ENCODE assay signal across 9 mouse cellular contexts in the genomic region with DNA sequence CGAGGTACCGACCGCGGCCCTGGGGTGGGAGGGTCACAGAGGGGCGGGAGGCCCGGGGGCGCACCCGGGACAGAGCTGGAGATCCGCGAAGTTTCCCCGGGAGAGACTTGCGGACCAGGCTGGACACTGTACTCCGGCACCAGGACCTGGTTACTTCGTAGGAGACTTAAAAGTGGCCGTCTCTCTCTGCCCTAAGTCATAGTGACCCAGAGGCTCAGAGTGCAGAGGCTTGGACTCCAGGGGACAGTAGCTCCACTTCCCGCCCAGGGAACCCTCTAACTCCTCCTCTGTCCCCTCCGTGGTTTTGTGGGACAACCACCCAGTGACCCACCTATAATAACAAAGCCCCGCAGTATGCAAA. TPM values are rescaled to one million over a fixed set of nuclear protein-coding genes. Genes with fewer than 3 reads are reported as not detected.
DNase-seq lines count a peak whose midpoint lies in the region; ATAC-seq lines count a peak whose summit lies in the region.
"Had no signal": no experiment of that assay in that cellular context is flagged by ENCODE, and none has a peak within 500 bp of the region (broad histone marks: within the 10 kb centered on the region; RNA-seq: fewer than 3 reads in every experiment).

No protein-coding gene starts in this region.

- peak; percentile 37; the same call in 1 of the 2 replicates for ATAC-seq in heart, embryonic 13.5 days (ENCODE audit: extremely low read depth, insufficient number of reproducible peaks, low FRiP score, low TSS enrichment)
- peak; percentile 64 for ATAC-seq in liver, embryonic 13.5 days (ENCODE audit: low read depth)
- peak; percentile 83 for ATAC-seq in stomach, embryonic 14.5 days (ENCODE audit: insufficient number of reproducible peaks, insufficient read depth, low FRiP score, low read depth)

- no peak overlapping the region for H3K27ac ChIP-seq in heart, embryonic 13.5 days (replicated peaks)
- H3K27ac ChIP-seq in liver, embryonic 13.5 days: no peak overlapping the region
- no peak overlapping the region for H3K27ac ChIP-seq in stomach, embryonic 14.5 days (ENCODE audit: low read length)

- no peaks in the 10 kb centered on the region for H3K27me3 ChIP-seq in heart, embryonic 13.5 days (replicated peaks)
- H3K27me3 ChIP-seq in liver, embryonic 13.5 days: no peaks in the 10 kb centered on the region
- no peaks in the 10 kb centered on the region for H3K27me3 ChIP-seq in stomach, embryonic 14.5 days (ENCODE audit: control insufficient read depth, insufficient read depth, low read length)

- H3K9ac ChIP-seq in heart, embryonic 13.5 days: peak overlapping the region; percentile 80
- peak overlapping the region; percentile 54 for H3K9ac ChIP-seq in liver, embryonic 13.5 days
- peak overlapping the region; percentile 55 for H3K9ac ChIP-seq in stomach, embryonic 14.5 days (replicated peaks; ENCODE audit: low read depth, low read length)

- no peaks in the 10 kb centered on the region for H3K36me3 ChIP-seq in heart, embryonic 13.5 days
- no peaks in the 10 kb centered on the region for H3K36me3 ChIP-seq in liver, embryonic 13.5 days
- H3K36me3 ChIP-seq in stomach, embryonic 14.5 days (ENCODE audit: control insufficient read depth, insufficient read depth, low read length): no peaks in the 10 kb centered on the region

- peak; percentile 5 for DNase-seq in gastrocnemius, postnatal 14 days
- DNase-seq in gastrocnemius, adult 18-20 months (ENCODE audit: low spot score): no peak
- peak; percentile 10 for DNase-seq in NIH3T3 (ENCODE audit: low read depth)
- no peak for DNase-seq in liver, embryonic 13.5 days
- DNase-seq in layer of hippocampus, adult 9-10 months (ENCODE audit: low spot score): no peak
- no peak for DNase-seq in adrenal gland, postnatal 14 days

- peak overlapping the region; percentile 89 for H3K4me2 ChIP-seq in heart, embryonic 13.5 days
- H3K4me2 ChIP-seq in liver, embryonic 13.5 days: peak overlapping the region; percentile 62
- H3K4me2 ChIP-seq in stomach, embryonic 14.5 days (replicated peaks; ENCODE audit: low read depth, low read length): peak overlapping the region; percentile 67

- under 1% methylated on average over 18 of the region's 18 CpGs for WGBS in heart, embryonic 13.5 days
- 1% methylated on average over 18 of the region's 18 CpGs for WGBS in liver, embryonic 13.5 days (ENCODE audit: insufficient replicate concordance)
- under 1% methylated on average over 18 of the region's 18 CpGs for WGBS in stomach, embryonic 14.5 days

- 0 out of 2 replicates have a peak, but pooled peaks cover 4% of the 10 kb centered on the region for H3K4me1 ChIP-seq in heart, embryonic 13.5 days
- H3K4me1 ChIP-seq in liver, embryonic 13.5 days (replicated peaks): peaks cover 3% of the 10 kb centered on the region; the same call in 1 of the 2 replicates
- H3K4me1 ChIP-seq in stomach, embryonic 14.5 days (ENCODE audit: control insufficient read depth, insufficient read depth, low read length): no peaks in the 10 kb centered on the region

- no peaks in the 10 kb centered on the region for H3K9me3 ChIP-seq in heart, embryonic 13.5 days
- H3K9me3 ChIP-seq in liver, embryonic 13.5 days (replicated peaks): no peaks in the 10 kb centered on the region
- no peaks in the 10 kb centered on the region for H3K9me3 ChIP-seq in stomach, embryonic 14.5 days (ENCODE audit: control insufficient read depth, low read depth, low read length)

- H3K4me3 ChIP-seq in heart, embryonic 13.5 days: peak overlapping the region; percentile 82
- peak overlapping the region; percentile 56 for H3K4me3 ChIP-seq in liver, embryonic 13.5 days (replicated peaks)
- peak overlapping the region; percentile 69 for H3K4me3 ChIP-seq in stomach, embryonic 14.5 days (ENCODE audit: low read depth, low read length)

- intact Hi-C loops in gastrocnemius, postnatal 14 days (cut with DNase I; ENCODE audit: low total_unique reads): no loop called here

RNA-seq across cellular contexts. Expression of gene Dpyd, which starts 0.4 kb away (rescaled TPM):
- total RNA-seq in gastrocnemius, postnatal 14 days (2021): 1 to 10 TPM in 1 of 2 experiments, under 1 TPM in 1; 0.86 to 1.2 TPM
- 1 to 10 TPM; 2.1 to 3.0 TPM for total RNA-seq in gastrocnemius, adult 18-20 months (2021)
- 1.9 and 2.1 TPM in 2 replicates for polyA plus RNA-seq in heart, embryonic 13.5 days (2015; fragmentation: Nextera tagmentation; extraction: Ambion mirVana)
- 2.6 and 3.3 TPM in 2 replicates for polyA plus RNA-seq in liver, embryonic 13.5 days (2015; fragmentation: Nextera tagmentation; extraction: Ambion mirVana)
- polyA plus RNA-seq in stomach, embryonic 14.5 days (2014; fragmentation: Nextera tagmentation; extraction: Ambion mirVana): 17.3 and 18.3 TPM in 2 replicates
- 29.0 and 44.6 TPM in 2 replicates for total RNA-seq in adrenal gland, postnatal 14 days (2021)
- total RNA-seq: hematopoietic stem cell, adult 5-6 weeks had no signal

Comparison
In these comparisons a context has a peak if more than half of its experiments do, and no peak if none do; other contexts are left out.
1. DNase-seq: peak in gastrocnemius, postnatal 14 days (single experiment) and NIH3T3 (single experiment); none in gastrocnemius, adult 18-20 months (single experiment), liver, embryonic 13.5 days (single experiment), layer of hippocampus, adult 9-10 months (single experiment) and adrenal gland, postnatal 14 days (single experiment).
2. Peak in every context shown above with its lines, with median percentiles within 50 percentile points of each other: ATAC-seq, H3K4me2 ChIP-seq, H3K4me3 ChIP-seq and H3K9ac ChIP-seq.